Mouse (Mus musculus): ENCODE data around the gene Nsmce3. TPM values are rescaled to one million over a fixed set of nuclear protein-coding genes. Genes with fewer than 3 reads are reported as not detected.

The Nsmce3 gene
- total RNA-seq (2015) (3.6 and 5.2 TPM in 2 replicates), total RNA-seq (2017) (3.8 TPM in 2 replicates)

DNA sequence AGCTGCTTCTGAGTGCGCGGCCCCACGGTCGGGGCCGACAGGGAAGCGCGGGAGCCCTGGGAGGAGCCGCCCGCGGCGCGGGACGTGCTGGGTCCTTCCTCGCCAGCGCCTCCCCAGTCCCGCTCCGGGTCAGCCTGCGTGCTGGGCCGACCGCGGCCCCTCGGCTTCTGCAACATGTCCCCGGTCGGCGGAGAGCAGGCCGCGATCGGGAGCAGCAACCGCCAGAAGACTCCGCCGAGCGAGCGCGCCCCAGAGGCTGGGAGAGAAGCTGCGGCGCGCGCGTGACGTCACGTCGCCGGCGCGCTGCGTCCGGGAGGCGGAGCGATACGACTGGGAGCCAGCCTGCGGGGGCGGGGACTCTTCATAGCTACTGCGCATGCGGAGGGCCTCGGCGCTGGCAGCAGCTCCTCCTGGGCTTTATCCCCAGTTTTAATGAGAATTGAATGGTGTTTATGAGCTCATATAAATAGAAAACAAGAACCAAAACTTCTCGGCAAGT lies at the start of gene Nsmce3:
TSS of gene Nsmce3 (minus strand) at position 255 of the 499 bp plus-strand sequence.
- peak; percentile 96 for ATAC-seq (ENCODE audit: poor library complexity, severe bottlenecking)

DNA sequence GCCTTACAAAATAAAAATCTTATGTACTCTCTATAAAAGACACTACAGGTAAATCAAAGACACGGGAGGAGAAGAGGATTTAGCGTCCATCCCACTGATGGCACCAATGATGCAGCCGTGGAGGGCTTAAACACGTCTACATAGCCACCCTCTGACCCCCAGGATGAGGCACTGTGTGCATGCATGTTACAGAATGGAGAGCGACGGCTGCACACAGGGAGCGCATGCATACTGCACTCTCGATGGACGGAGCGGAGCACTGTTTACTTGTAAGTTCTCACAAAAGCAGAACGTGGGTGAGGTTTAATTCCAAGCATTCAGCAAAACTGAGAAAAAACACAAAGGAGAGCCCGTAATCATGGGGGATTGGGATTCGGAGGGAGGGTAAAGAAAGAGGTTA lies 48.4 kb upstream of the Nsmce3 start:
- no peak for ATAC-seq (ENCODE audit: poor library complexity, severe bottlenecking)

DNA sequence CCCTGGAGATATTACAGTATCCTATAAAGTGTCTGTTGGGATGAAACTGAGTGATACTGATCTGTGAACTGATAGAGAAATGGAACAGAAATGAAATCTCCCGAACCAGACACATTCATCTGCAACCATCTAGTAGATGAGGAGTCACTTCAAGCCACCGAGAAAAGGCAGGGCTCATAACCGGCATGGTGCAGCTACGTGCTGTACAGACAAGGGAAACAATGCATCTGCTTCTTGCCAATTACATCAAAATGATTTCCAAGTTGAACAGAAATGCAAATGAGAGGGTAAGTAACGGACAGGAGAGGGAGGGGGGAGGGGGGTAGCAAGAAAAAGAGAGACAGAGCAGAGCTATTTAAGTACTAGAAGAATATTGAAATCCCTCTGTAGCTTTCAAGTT lies 47.9 kb upstream of the Nsmce3 start:
- no peak for ATAC-seq (ENCODE audit: poor library complexity, severe bottlenecking)

DNA sequence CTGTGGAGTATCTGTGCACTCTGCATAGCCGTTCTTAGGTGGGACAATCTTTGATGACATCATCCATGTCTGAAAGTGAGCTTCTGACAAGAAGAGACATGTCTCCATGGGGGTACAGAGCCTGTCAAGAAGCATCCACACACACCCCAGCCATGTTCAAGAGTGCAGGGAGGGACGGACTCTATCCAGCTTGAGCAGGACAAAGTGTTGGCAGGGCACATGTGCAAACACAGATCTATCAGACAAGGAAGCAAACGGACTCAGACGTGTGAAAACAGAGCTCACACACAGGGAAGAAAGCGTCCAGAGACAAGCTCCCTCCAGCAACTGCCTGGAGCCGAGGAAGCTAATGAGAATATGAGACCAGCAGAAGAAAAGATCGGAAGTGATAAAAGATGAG lies 43.9 kb upstream of the Nsmce3 start:
- ATAC-seq (ENCODE audit: poor library complexity, severe bottlenecking), result no peak

DNA sequence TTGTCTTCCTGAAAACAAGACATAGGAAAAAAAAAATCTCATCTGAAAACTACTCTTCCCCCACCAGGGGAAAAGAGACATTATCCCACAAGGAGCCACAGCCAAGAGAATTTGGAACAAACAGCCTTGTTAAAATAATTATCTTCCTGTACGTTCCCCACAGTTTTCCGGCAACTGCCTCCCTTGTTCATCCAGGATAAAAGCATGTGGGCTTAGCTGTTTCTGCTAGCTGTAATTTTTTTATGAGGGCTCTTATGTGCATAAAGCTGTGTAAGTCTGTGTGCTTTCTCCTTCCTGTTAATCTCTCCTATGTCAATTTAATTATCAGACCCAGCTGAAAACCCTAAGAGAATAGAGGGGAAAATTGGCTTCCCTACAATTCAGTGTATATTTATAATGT lies 42.3 kb upstream of the Nsmce3 start:
- ATAC-seq (ENCODE audit: poor library complexity, severe bottlenecking), result no peak

DNA sequence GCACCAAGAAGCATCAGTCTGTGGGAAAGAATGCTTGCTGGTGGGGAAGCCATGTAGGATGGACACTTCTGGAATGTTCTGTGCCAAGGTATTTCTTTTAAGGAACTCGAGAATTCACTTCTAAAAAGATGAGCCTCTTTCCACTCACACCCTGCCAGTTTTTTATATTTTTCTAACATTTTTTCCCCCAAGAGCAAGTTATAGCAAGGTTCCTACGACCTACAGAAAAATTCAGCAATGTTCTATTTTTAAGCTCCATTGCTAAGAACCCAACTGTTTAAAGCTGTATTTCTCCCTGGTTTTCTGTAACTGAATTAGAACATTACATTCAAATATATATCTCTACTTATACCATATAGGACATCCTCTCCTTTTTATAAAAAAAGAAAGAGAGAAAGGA lies 39.1 kb upstream of the Nsmce3 start:
- no peak for ATAC-seq (ENCODE audit: poor library complexity, severe bottlenecking)

DNA sequence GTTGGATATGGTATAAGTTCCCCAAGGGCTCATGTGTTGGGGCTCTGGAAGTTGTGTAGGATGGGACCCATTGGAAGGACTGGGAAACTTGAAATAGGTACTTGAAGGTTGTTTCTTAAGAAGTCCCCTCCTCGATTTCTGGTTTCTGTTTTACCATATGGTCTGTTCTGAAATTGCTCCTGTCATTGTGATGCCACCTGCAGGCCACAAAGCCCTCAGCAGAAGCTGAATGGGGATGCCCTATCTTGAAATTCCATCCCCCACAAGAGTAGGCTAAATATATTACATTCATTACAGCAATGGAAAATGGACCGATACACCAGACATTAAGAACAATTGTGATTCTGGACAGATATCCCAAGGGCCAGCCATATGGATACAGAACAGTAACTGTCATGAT lies 37.4 kb upstream of the Nsmce3 start:
- no peak for ATAC-seq (ENCODE audit: poor library complexity, severe bottlenecking)

DNA sequence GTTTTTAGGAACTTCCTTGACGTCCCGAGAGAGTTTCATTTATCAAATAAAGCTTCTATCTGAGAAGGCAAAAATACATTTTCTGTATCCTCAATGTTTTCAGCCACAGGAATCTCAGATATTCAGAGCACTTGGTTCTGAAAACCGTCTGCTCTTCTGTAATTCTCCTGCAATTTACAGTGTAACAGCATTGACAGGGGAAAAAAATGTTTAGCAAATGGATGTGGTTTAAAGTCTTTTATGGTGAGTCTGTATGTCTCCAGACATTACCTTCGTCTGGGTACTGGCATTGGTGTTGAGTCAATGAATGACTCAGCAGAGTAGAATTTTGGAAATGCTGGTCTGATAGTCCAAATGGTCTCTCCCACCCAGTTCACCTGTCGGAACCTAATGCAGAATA lies 34.2 kb upstream of the Nsmce3 start:
- no peak for ATAC-seq (ENCODE audit: poor library complexity, severe bottlenecking)

DNA sequence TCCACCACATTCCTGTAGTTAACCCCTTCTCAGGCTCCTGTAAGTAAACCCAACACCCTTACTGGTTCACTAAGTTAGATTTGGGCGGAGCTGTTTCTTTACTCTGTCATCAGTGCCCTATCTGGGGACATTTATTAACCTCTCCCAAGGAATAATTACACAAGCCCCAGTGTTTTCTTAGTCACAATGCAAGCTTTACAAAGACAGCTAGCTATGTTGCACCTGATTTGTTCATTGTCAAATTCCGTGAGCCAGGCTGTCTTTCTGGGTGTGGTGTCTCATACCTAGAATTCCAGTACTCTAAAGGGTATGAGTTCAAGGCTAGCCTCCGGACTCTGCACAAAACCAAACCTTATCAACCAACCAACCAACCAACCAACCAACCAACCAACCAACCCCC lies 32.7 kb upstream of the Nsmce3 start:
- ATAC-seq (ENCODE audit: poor library complexity, severe bottlenecking), result no peak

DNA sequence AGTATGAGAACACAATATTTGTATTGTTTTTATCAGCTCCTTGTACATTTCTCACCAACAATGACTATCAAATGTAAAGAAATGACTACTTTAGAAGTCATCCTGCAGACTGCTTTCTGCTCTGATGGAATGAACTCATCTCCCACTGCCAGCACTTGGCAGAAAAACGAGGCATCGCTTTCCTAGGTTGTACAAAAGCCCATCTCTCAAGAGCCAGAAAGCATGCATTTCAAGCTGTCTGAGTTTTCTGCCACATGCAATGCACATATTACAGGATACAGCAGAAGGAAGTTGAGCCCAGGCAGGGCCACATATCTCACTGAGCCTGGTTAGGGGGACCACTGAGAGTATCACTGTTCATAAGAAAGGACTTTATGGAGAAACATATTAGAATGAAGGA lies 27.5 kb upstream of the Nsmce3 start:
- no peak for ATAC-seq (ENCODE audit: poor library complexity, severe bottlenecking)

DNA sequence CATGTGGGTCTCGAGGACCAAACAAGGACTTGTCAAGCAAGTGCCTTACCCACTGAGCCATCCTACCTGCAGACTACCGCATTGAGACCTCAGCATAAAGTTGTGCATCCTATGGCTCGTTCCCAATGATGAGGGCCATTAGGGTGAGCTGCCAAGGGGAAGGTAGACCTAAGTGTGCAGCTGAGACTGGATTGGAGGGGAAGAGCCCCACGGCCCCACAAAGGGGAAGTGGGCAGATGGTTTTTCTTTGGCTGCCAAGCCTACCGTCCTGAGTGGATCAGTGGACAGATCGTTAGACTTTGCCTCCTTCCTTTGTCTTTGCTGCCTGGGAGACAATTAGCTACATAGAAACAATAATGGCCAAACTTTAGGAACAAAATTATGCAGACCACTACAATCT lies 23.8 kb upstream of the Nsmce3 start:
- ATAC-seq (ENCODE audit: poor library complexity, severe bottlenecking), result no peak

DNA sequence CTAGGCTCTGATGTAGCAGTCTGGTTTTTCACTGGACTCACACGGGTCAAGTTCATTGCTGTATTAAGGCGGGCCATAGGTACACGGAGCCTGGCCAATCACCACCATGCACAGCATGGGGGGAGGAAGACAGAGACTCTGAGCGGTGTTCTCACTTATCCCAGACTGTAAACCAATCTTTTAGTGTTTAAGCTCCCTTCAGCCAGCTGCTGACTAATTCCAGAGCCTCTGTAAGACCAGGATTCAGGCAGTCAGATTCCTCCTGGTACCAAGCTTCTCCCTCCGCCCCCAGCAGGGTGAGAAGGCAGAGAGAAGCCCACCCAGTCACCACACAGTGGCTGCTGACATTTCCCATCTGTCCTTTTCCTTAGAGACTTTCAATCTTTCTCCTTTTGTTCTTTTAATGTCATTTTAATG lies 22.9 kb upstream of the Nsmce3 start:
- no peak for ATAC-seq (ENCODE audit: poor library complexity, severe bottlenecking)

DNA sequence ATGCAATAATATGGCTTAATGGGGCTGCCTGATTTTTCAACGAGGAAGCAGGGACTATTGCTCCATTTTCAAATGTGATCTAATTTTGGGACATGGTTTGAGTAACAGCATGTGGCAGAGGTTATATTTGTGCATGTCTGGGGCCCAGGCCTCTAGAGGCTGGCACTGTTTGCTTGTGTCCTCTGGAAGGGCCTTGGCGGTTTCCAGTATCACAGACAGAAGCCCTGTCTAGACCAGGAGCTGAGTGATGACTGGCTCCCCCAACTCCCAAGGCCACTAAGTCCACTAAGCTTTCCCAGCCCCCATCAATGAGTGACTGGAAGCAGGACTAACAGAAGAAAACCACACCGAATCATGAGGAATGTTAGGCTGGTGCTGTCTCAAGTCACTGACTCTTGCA lies 18.3 kb upstream of the Nsmce3 start:
- no peak for ATAC-seq (ENCODE audit: poor library complexity, severe bottlenecking)

DNA sequence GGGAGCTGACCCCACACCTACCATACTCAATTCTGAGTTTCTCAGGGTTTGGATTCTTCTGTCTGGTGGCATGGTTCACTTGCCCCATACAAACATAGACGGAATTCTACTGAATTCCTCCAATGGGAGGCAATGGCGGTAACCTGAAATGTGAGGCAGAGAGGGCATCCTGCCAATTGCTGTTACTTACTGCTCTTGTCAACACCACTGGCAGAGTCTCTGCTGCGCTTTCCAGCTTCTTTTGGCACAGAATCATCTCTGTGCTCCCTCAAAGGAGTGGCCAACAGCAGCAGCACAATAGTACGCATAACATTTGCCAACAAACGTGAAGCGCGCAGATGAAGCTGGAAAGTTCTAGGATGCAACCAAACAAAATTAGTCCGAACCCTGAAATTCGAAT lies 17.1 kb upstream of the Nsmce3 start:
- ATAC-seq (ENCODE audit: poor library complexity, severe bottlenecking), result no peak

DNA sequence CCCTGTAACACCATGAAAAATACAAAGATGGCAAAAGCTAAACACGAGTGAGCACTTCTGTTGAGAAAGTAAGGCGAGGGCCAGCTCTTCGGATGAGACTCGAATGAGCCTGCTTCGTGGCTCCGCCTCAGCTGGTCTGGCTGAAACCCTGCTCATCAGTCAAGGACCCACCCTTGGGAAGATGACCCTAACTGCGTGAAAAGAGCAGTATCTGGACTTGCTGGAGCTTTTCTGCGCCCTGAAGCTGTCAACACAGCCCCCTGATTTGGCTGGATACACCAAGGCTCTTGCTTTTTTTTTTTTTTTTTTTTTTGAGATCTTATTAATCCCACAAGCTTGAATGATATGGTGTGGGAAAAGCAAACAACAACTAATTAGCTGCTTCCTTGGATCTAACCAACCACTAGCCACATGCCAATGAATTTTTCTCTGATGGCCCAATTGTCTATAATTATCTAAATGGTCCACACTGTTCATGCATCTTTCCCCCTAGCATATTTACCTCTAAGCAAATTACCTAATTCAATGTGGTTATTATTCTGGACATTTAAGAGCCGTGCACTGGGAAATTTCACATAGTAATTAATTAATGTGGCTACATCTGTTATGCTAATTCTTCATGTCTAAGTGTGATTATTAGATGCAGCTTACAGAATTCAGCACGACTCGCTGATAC lies 11.5 kb upstream of the Nsmce3 start:
- ATAC-seq (ENCODE audit: poor library complexity, severe bottlenecking), result no peak

DNA sequence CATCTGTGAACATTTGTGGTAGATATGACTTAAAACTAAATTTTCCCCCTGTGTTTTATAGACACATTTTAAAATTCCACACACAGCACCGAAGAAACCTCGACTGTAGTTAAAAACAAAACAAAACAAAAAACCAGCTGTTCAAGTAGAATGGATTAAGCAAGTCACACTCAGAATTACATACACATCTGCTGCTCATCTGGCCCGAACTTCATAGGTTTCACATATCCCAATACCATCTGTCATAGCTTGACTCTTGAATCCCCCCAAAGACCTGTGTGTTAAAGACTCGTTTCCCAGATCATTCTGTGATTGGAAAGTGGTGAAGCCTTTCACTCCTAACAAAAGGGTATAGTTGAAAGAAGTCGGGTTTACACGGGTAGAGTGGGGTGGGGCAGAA lies 9.4 kb upstream of the Nsmce3 start:
- ATAC-seq (ENCODE audit: poor library complexity, severe bottlenecking), result no peak

DNA sequence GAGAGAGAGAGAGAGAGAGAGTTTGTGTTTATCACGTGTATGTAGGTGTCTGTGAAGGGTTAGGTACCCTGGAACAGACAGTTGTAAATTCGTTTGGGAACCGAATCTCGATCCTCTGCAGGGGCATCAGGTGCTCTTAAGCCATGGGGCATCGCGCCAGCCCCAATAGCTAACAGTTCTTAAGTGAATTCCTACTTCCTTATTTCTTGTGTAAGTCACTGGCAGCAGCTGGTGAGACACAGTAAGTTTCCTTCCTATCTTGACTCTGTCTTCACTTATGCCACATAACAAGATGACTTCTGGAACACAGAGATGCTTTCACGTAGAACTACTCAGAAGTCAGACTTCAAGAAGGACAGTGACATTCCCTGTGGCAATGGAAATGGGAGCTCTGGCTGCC lies 8.6 kb upstream of the Nsmce3 start:
- ATAC-seq (ENCODE audit: poor library complexity, severe bottlenecking), result peak; percentile 73

DNA sequence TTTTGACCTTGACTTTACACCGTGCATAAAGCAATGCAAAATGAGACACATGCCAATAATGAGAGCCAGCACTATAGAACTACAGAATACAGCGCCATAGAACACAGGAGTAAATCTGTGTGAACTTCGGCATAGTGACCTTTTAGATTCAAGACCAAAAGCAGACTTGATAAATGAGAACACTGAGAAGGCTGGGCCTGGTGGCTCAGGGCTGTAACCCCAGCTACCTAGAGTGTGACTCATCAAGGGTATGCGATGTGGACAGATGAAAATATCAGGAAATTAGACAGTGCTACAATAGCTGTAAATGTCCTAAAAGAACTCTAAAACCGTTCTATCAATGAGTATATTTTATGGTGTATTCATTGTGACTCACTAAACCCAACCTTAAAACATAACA lies 7.6 kb upstream of the Nsmce3 start:
- ATAC-seq (ENCODE audit: poor library complexity, severe bottlenecking), result no peak

DNA sequence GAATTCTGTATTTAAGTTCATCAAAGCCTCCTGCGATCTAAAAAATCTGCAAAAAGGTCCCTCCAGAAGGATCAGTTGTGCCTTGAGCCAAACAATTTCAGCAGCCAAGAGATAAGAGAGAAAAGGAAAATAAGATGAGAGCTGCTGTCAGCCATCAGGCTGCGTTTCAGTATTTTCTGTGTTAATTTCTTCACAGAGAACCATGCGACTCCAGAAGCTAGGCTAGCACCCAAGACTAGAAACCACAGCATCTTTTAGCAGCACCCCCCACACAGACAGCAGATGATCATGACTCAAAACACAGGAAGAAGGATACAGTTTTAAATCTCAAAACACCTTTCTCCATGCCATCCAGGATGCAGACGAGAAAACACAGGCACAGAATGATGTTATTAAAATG lies 2.1 kb upstream of the Nsmce3 start:
- ATAC-seq (ENCODE audit: poor library complexity, severe bottlenecking), result no peak

DNA sequence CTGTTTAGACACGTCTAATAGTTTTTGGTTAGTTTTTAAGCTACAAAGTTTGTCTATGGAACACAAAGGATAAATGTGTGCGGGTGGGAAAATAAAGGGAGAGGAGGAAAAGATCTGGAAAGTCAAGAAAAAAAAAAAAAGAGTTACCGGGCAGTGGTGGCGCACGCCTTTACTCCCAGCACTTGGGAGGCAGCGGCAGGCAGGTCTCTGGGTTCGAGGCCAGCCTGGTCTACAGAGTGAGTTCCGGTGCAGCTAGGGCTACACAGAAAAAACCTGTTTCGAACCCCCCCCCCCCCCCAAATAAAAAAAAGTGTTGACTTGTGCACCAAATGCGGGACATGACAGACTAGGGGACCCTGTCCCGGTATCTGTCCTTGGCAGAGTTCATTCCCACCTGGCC lies 469 bp upstream of the Nsmce3 start:
- no peak for ATAC-seq (ENCODE audit: poor library complexity, severe bottlenecking)

DNA sequence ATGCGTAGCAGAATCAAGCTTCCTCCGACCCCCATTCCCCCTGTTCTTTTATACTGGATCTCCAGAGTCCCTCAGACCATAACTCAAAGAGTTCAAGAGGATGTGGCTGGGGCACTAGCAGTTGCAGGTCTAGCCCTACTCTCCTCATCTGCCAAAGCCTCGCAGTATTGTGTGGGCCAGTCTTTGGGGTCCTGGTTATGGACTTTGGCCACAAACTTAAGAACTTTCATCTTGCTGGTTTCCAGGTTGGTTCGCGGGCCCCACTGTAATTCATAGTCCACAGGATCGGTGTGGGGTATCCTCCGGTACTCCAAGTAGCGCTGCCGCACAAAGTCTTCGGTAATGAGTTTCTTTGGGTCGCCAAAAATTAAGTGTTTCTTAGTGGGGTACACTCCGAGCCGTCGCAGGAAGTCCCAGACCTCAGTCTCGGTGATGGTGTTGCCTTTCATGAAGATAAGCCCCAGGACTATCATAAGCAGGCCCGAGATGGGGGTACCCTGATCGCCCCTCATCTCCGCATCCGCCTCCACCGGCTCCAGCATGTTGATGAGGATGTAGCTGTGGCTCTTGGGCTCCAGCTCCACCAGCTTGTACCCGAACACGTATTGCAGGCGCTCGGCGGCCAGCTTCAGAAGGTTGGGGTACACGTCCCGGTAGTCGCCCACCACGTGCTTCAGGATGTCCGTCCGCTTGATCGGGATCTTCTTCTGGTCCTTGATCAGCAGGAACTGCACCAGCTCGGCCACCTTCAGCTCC lies 632 bp downstream of the Nsmce3 start:
- peak; percentile 43 for ATAC-seq (ENCODE audit: poor library complexity, severe bottlenecking)

DNA sequence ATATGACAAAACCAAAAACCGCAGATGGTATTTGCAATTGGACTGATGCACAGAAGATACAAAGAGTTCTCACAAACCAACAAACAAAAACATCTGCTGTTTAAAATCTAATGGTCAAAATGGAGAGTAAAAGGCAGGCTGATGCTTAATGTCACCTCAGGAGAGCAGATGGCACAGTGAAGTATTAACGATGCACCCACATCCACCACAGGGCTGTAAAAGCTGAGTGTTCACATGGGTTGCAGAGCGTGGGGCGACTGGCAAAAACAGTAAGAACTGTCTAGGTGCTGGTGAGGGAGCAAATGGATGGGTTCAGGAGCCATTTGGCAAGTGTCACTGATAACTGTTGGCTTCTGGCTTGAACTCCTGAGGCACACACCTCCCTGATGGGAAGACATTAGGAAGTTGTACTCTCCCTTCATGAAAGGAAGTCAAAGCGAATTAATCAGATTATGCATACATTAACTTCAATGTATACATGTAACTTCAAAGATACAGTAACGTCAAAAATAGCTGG lies 3.2 kb downstream of the Nsmce3 start:
- ATAC-seq (ENCODE audit: poor library complexity, severe bottlenecking), result no peak
